Mouse (Mus musculus) lung, embryonic 14.5 days (tissue): Measurements from ENCODE around the gene Mrln. TPM values are rescaled to one million over a fixed set of nuclear protein-coding genes. Genes with fewer than 3 reads are reported as not detected.
A peak's percentile ranks its signal among the peaks of the same experiment; 100 is the strongest.

ENCODE experiments used
- ATAC-seq: fragments of 200-750 bp; cut with Nextera tagmentation; 2 replicates; pipeline ENCODE4 v1.8.0; 2017; ENCODE audit warnings: mild to moderate bottlenecking, moderate TSS enrichment, moderate library complexity; ENCODE audit not compliant: insufficient read depth
- DNase-seq: peaks from one replicate; pipeline ENCODE4 v3.0.0-alpha.2; 2015
- H3K27ac ChIP-seq: fragments of 300-500 bp; sonication (generic); 2 replicates; pipeline ENCODE4 v1.5.1; 2014; ENCODE audit warnings: low read depth, mild to moderate bottlenecking, moderate library complexity
- H3K27me3 ChIP-seq: fragments of 300-500 bp; sonication (generic); 2 replicates; pipeline ENCODE4 v1.6.1; 2014; ENCODE audit warnings: low read length, control low read depth; ENCODE audit not compliant: insufficient read depth
- H3K36me3 ChIP-seq: fragments of 300-500 bp; sonication (generic); 2 replicates; pipeline ENCODE4 v1.6.1; 2014; ENCODE audit warnings: control low read depth; ENCODE audit not compliant: insufficient read depth
- H3K4me1 ChIP-seq: fragments of 300-500 bp; sonication (generic); 2 replicates; pipeline ENCODE4 v1.6.1; 2014; ENCODE audit warnings: antibody characterized with exemption, control low read depth; ENCODE audit not compliant: insufficient read depth
- H3K4me2 ChIP-seq: fragments of 300-500 bp; sonication (generic); 2 replicates; pipeline ENCODE4 v1.6.1; 2014; ENCODE audit warnings: mild to moderate bottlenecking
- H3K4me3 ChIP-seq: fragments of 300-500 bp; sonication (generic); 2 replicates; pipeline ENCODE4 v1.5.1; 2014; ENCODE audit warnings: low read depth, low read length
- H3K9ac ChIP-seq: fragments of 300-500 bp; sonication (generic); 2 replicates; pipeline ENCODE4 v1.6.1; 2014
- H3K9me3 ChIP-seq: fragments of 300-500 bp; sonication (generic); 2 replicates; pipeline ENCODE4 v1.6.1; 2016; ENCODE audit warnings: low read depth, low read length, control low read depth
- CTCF ChIP-seq: IDR thresholded peaks from 2 replicates; pipeline ENCODE4 v1.5.1; 2016; ENCODE audit warnings: antibody characterized with exemption, low read depth
- WGBS: fragments of 180-500 bp; shearing (Covaris S2); extraction: QIAGEN DNeasy Blood & Tissue Kit; methylation state at CpG from one replicate; pipeline ENCODE4 v1.1.7; 2014; 5-methylcytosine and 5-hydroxymethylcytosine counted together
- polyA plus RNA-seq: library from polyadenylated mRNA; unstranded; fragments of >200 nt; fragmentation: Nextera tagmentation; extraction: Ambion mirVana; gene quantifications from 2 replicates; pipeline ENCODE4 v1.2.1, GENCODE M21; 2014

The Mrln gene
- polyA plus RNA-seq, 1 experiment from 2014 or later, result not detected

DNA sequence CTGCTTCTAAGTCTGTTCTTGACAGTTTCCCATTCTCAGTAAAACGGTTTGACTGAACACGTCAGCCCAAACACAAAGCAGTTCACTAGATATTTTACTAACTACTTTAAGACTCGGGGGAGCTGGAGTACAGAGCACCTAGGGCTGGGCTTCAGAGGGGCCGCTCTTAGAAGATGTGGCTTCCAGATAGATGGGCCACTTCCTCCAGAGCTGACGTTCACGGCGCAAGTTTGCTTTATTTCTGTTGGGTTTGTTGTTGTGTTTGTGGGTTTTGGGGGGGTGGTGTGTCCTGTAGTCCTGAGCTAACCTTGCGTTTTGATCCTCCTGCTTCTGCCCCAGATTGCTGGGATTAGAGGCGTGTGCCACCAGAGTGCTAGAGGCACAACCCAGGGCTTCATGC, 23.7 kb upstream of the Mrln start:
- Histone ChIP-seq H3K4me2 (no peak overlapping the region), H3K9ac (no peak overlapping the region), H3K27ac (no peak overlapping the region), H3K4me3 (no peak overlapping the region), H3K27me3 (no peaks in the 10 kb centered on the region), H3K9me3 (no peaks in the 10 kb centered on the region), H3K36me3 (peaks cover 41% of the 10 kb centered on the region; the same call in 1 of the 2 replicates), H3K4me1 (no peaks in the 10 kb centered on the region)
- ATAC-seq, result no peak
- 84% methylated on average over 9 of the region's 9 CpGs for WGBS
- TF ChIP-seq CTCF, result no peak
- no peak for DNase-seq

DNA sequence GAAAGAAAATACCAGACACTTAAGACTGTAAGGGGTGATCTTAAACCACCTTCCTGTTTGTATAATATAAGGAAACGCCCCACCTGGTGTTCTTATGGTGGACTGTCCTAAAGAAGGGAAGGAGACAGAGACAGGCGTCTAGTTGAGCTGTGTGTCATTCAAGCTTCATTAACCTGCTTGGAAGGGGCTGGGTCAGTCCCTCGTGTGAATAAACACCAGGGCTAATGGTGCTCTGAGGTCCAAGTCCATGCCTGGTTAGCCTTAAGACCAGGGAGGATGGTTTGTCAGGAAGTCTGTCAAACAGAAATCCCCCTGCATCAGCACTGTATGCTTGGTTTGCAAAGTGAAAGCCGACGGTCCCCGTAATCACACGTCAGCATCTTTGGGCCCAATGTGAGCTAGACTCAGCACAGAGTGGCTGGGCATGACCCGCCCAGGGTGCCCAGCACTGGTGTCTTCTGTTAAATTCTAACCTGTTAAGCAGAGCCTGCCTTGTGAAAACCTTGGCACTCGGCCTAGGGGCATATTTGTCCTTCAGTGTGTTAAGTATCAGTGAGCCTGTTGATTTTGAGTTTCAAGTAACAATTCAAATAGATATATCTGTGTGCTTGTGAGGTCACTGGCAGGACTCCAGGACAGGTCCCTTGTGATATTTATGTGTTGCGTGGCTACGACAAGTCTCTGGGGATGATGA, 23.0 kb upstream of the Mrln start:
- no peak for ATAC-seq
- Histone ChIP-seq H3K9me3 (no peaks in the 10 kb centered on the region), H3K27me3 (no peaks in the 10 kb centered on the region), H3K4me3 (no peak overlapping the region), H3K9ac (no peak overlapping the region), H3K27ac (no peak overlapping the region), H3K4me2 (no peak overlapping the region), H3K36me3 (peaks cover 39% of the 10 kb centered on the region; the same call in 1 of the 2 replicates), H3K4me1 (no peaks in the 10 kb centered on the region)
- no peak for TF ChIP-seq CTCF
- 66% methylated on average over 11 of the region's 11 CpGs for WGBS
- peak; percentile 41 for DNase-seq

DNA sequence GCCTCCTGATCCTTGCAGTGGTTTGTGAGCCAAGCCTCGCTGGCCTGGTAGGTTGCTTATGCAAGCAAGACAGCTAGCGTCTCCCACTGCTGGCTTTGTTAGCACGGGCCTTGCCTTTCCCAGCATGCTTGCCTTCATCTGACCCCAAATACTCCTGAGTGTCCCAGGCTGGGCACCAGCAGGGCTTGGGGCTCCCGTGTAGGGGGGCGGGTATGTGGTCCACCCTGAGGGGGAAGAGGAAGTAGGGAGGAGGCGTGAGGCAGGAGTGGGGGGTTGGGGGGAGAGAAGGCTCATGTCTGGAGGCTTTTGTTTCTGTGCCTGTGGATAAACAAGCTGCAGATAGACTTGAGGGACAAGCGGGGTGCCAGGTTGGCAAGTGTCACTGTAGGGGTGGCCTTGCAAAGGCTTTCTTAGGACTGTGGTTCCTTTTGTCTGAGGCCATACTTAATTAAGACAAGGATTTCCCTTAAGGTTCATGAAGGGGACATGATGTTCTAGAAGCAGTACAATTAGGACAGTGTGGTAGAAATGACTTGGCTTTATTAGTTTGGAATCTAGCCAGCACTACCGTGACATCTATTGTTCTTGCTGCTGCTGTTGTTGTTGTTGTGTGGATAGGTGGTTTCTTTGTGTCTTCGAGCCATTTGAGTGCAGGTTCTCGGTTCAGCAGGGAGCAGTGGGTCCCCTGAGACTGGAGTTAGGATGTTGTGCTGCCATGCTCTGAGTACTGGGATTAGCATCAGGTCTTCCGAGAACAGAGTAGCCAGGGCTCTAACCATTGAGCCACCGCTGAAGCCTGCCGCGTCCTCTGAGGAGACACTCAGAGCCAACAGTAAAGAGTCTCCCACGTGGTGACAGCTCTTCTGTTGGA, 21.0 kb upstream of the Mrln start:
- peak; percentile 36; the same call in 1 of the 2 replicates for ATAC-seq
- Histone ChIP-seq H3K4me2 (no peak overlapping the region), H3K9me3 (no peaks in the 10 kb centered on the region), H3K27ac (0 out of 2 replicates have a peak overlapping the region, but pooled peaks have one; percentile 30), H3K4me1 (no peaks in the 10 kb centered on the region), H3K27me3 (no peaks in the 10 kb centered on the region), H3K9ac (no peak overlapping the region), H3K4me3 (no peak overlapping the region), H3K36me3 (peaks cover 46% of the 10 kb centered on the region)
- peak; percentile 53 for DNase-seq
- TF ChIP-seq CTCF, result no peak
- 56% methylated on average over 15 of the region's 15 CpGs for WGBS

DNA sequence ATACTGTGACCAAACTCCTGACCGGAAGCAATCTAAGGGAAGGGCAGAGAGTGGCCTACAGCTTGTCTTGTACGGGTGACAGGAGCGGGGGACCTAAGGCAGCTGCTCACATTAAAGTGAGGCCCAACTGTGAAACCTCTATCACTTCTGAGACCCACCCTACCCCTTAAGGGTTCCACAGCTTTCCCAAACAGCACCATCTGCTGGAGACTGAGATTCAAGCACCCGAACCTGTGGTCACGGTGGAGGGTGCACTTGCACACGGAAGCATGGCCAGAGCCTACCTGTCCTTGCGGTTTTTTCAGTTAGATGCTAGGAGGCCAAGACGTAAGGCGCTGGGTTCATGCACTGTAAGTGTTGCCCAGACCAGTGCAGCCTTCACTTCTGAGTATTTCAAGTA, 18.3 kb upstream of the Mrln start:
- no peak overlapping the region for H3K27ac ChIP-seq
- H3K36me3 ChIP-seq, result peaks cover 62% of the 10 kb centered on the region
- ATAC-seq, result peak; percentile 52; the same call in 1 of the 2 replicates
- DNase-seq, result peak; percentile 61
- no peaks in the 10 kb centered on the region for H3K4me1 ChIP-seq
- peak; percentile 64 for TF ChIP-seq CTCF
- H3K9ac ChIP-seq, result no peak overlapping the region
- H3K4me3 ChIP-seq, result no peak overlapping the region
- 75% methylated on average over 9 of the region's 9 CpGs for WGBS
- no peaks in the 10 kb centered on the region for H3K9me3 ChIP-seq
- H3K27me3 ChIP-seq, result no peaks in the 10 kb centered on the region
- no peak overlapping the region for H3K4me2 ChIP-seq

DNA sequence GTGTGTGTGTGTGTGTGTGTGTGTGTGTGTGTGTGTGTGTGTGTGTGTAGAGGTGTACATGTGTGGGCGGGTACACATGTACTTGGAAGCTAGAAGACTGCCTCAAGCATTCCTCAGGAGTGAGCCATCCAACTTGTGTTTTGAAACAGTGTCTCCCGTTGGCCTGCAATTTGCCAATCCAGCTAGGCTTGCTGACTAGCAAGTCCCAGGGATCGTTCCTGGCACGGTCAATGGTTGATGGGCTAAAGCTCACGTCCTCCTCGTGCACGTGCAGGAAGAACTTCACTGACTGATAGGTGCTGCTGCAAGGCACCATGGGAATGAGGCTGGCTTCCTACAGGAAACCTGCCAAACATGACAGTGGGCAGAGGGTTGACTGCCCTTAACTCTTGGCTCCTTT, 17.9 kb upstream of the Mrln start:
- Histone ChIP-seq H3K4me3 (no peak overlapping the region), H3K4me1 (no peaks in the 10 kb centered on the region), H3K36me3 (peaks cover 62% of the 10 kb centered on the region), H3K9ac (no peak overlapping the region), H3K27me3 (no peaks in the 10 kb centered on the region), H3K27ac (no peak overlapping the region), H3K9me3 (no peaks in the 10 kb centered on the region), H3K4me2 (no peak overlapping the region)
- DNase-seq (no peak), ATAC-seq (no peak)
- TF ChIP-seq CTCF, result no peak
- 87% methylated on average over 7 of the region's 7 CpGs for WGBS

DNA sequence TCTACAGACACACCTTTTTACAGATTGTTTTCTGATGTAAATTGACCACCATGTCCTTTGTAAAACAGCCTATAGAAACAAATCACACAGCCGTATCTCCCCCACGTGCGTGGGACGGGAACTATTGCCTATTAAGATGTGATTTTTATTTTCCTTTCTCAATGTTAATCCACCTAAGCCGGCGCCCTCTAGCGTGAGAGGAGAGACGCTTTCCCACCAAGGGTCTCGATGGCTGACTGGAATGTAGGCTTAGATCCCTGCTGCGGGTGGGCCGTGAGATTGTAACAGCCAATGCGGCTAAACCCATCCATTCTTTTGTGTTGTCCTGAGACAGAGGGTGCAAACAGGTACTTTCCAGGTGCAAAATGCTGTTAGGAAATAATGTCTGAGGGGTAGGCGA, 14.6 kb upstream of the Mrln start:
- Histone ChIP-seq H3K27me3 (no peaks in the 10 kb centered on the region), H3K4me1 (no peaks in the 10 kb centered on the region), H3K9me3 (no peaks in the 10 kb centered on the region), H3K4me2 (no peak overlapping the region), H3K4me3 (no peak overlapping the region), H3K9ac (no peak overlapping the region), H3K36me3 (peaks cover 71% of the 10 kb centered on the region), H3K27ac (no peak overlapping the region)
- 80% methylated on average over 13 of the region's 13 CpGs for WGBS
- peak; percentile 27; the same call in 1 of the 2 replicates for TF ChIP-seq CTCF
- no peak for ATAC-seq
- DNase-seq, result peak; percentile 42

DNA sequence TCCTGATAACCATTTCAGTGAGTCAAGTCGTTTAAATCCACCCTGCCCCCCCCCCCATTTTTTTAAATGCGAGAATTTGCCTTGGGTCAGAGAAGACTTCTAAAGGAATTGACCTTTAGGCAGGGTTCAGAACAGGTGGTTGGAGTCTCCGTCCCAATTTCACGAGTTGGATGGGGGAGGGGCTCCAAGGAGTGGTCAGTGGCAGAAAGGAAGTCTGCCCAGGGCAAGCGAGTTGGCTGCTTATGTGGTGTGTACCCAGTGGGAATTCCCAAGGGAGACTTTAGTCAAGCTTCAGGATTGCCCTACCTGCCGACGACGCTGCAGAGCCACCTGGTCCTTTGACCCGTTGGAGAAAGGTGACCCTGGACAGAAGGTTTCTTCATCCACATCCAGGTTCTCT, 10.2 kb upstream of the Mrln start:
- no peak overlapping the region for H3K27ac ChIP-seq
- H3K36me3 ChIP-seq, result peaks cover 39% of the 10 kb centered on the region
- no peaks in the 10 kb centered on the region for H3K27me3 ChIP-seq
- no peak for TF ChIP-seq CTCF
- H3K4me1 ChIP-seq, result no peaks in the 10 kb centered on the region
- no peaks in the 10 kb centered on the region for H3K9me3 ChIP-seq
- no peak for ATAC-seq
- no peak for DNase-seq
- H3K4me3 ChIP-seq, result no peak overlapping the region
- H3K9ac ChIP-seq, result no peak overlapping the region
- no peak overlapping the region for H3K4me2 ChIP-seq
- WGBS, result 63% methylated on average over 9 of the region's 9 CpGs
